Mouse (Mus musculus) ES-Bruce4 (cell line): ENCODE results near the gene BC048671. TPM values are rescaled to one million over a fixed set of nuclear protein-coding genes. Genes with fewer than 3 reads are reported as not detected.

Experiments
- H3K27ac ChIP-seq: 2 replicates; pipeline ENCODE4 v1.5.1; 2012; ENCODE audit warnings: low read length, inconsistent platforms; ENCODE audit not compliant: insufficient read depth
- H3K27me3 ChIP-seq: 2 replicates; pipeline ENCODE4 v1.6.1; 2012; ENCODE audit warnings: mild to moderate bottlenecking, low read length, inconsistent platforms; ENCODE audit not compliant: control insufficient read depth, poor library complexity, insufficient read depth, severe bottlenecking
- H3K36me3 ChIP-seq: 2 replicates; pipeline ENCODE4 v1.6.1; 2012; ENCODE audit warnings: inconsistent platforms, mild to moderate bottlenecking, low read length, moderate library complexity; ENCODE audit not compliant: control insufficient read depth, poor library complexity, insufficient read depth, severe bottlenecking
- H3K4me1 ChIP-seq: one replicate; pipeline ENCODE4 v1.8.1; 2011; ENCODE audit warnings: low read length; ENCODE audit not compliant: control insufficient read depth, insufficient read depth
- H3K4me3 ChIP-seq: 2 replicates; pipeline ENCODE4 v1.5.1; 2011; ENCODE audit warnings: low read depth, mild to moderate bottlenecking, low read length
- H3K9ac ChIP-seq: 2 replicates; pipeline ENCODE4 v1.6.1; 2012; ENCODE audit warnings: low read depth, mild to moderate bottlenecking, inconsistent platforms; ENCODE audit not compliant: poor library complexity, severe bottlenecking
- H3K9me3 ChIP-seq: replicated peaks from 2 replicates; pipeline ENCODE4 v1.6.1; 2012; ENCODE audit warnings: mild to moderate bottlenecking, low read length, inconsistent platforms; ENCODE audit not compliant: control insufficient read depth, poor library complexity, insufficient read depth, severe bottlenecking
- CTCF ChIP-seq: IDR thresholded peaks from one replicate; pipeline ENCODE4 v1.8.1; 2011; ENCODE audit warnings: low read depth, low read length
- EP300 ChIP-seq: IDR thresholded peaks from 2 replicates; pipeline ENCODE4 v1.6.1; 2011; ENCODE audit warnings: low read depth, low read length; ENCODE audit not compliant: insufficient read depth
- POLR2A ChIP-seq: IDR thresholded peaks from one replicate; pipeline ENCODE4 v1.8.1; 2011; ENCODE audit warnings: low read length; ENCODE audit not compliant: insufficient read depth
- polyA plus RNA-seq: library from polyadenylated mRNA; stranded (reverse); fragments of >200 nt; gene quantifications from 2 replicates; pipeline ENCODE4 v1.2.4, GENCODE M21; 2011; ENCODE audit warnings: low read depth; ENCODE audit not compliant: missing spikeins, insufficient read depth, insufficient read length

Gene BC048671
- polyA plus RNA-seq, 1 experiment: not detected

GRCm38 (mm10) chr6:90342343-90342742 is 41.3 kb downstream of the BC048671 start:
- no peak overlapping the region for H3K27ac ChIP-seq
- no peak overlapping the region for H3K9ac ChIP-seq
- no peaks in the 10 kb centered on the region for H3K4me1 ChIP-seq
- no peaks in the 10 kb centered on the region for H3K27me3 ChIP-seq
- no peak overlapping the region for H3K4me3 ChIP-seq
- no peak for TF ChIP-seq CTCF
- TF ChIP-seq EP300: no peak
- TF ChIP-seq POLR2A: no peak
- H3K36me3 ChIP-seq: no peaks in the 10 kb centered on the region
- H3K9me3 ChIP-seq: no peaks in the 10 kb centered on the region

GRCm38 (mm10) chr6:90347183-90347582 is 46.2 kb downstream of the BC048671 start:
- no peaks in the 10 kb centered on the region for H3K27me3 ChIP-seq
- TF ChIP-seq CTCF (no peak), EP300 (no peak), POLR2A (no peak)
- H3K4me1 ChIP-seq: no peaks in the 10 kb centered on the region
- H3K4me3 ChIP-seq: no peak overlapping the region
- H3K9ac ChIP-seq: no peak overlapping the region
- H3K27ac ChIP-seq: no peak overlapping the region
- no peaks in the 10 kb centered on the region for H3K36me3 ChIP-seq
- H3K9me3 ChIP-seq: no peaks in the 10 kb centered on the region

GRCm38 (mm10) chr6:90348500-90348899 is 47.5 kb downstream of the BC048671 start:
- H3K4me3 ChIP-seq: no peak overlapping the region
- H3K27me3 ChIP-seq: no peaks in the 10 kb centered on the region
- no peak overlapping the region for H3K9ac ChIP-seq
- no peak for TF ChIP-seq CTCF
- TF ChIP-seq EP300: no peak
- TF ChIP-seq POLR2A: no peak
- no peaks in the 10 kb centered on the region for H3K4me1 ChIP-seq
- H3K9me3 ChIP-seq: no peaks in the 10 kb centered on the region
- no peak overlapping the region for H3K27ac ChIP-seq
- no peaks in the 10 kb centered on the region for H3K36me3 ChIP-seq

- H3K27ac ChIP-seq: no peak overlapping the region
- TF ChIP-seq CTCF (no peak), EP300 (no peak), POLR2A (no peak)
- no peaks in the 10 kb centered on the region for H3K4me1 ChIP-seq
Measured at GRCm38 (mm10) chr6:90350011-90350410, 49.0 kb downstream of the BC048671 start.

More at GRCm38 (mm10) chr6:90350011-90350410, 49.0 kb downstream of the BC048671 start:
- Histone ChIP-seq H3K4me3 (no peak overlapping the region), H3K9ac (no peak overlapping the region), H3K27me3 (no peaks in the 10 kb centered on the region), H3K9me3 (no peaks in the 10 kb centered on the region), H3K36me3 (no peaks in the 10 kb centered on the region)

Other genes starting within 250 kb of the BC048671 start
- not detected in 2 replicates for gene Vmn1r49, start 222.7 kb upstream of the BC048671 start, polyA plus RNA-seq
- not detected in 2 replicates for gene Vmn1r50, start 199.8 kb upstream of the BC048671 start, polyA plus RNA-seq
- gene Vmn1r51, start 178.6 kb upstream of the BC048671 start, polyA plus RNA-seq: not detected in 2 replicates
- gene Vmn1r52, start 126.4 kb upstream of the BC048671 start, polyA plus RNA-seq: not detected in 2 replicates
- not detected in 2 replicates for gene V1ra8, start 98.4 kb upstream of the BC048671 start, polyA plus RNA-seq
- gene Vmn1r53, start 76.8 kb upstream of the BC048671 start, polyA plus RNA-seq: 0.72 and 0.79 TPM in 2 replicates
- not detected in 2 replicates for gene Vmn1r54, start 54.9 kb upstream of the BC048671 start, polyA plus RNA-seq
- gene Chst13, start 24.0 kb downstream of the BC048671 start, polyA plus RNA-seq: not detected in 2 replicates
- not detected in 2 replicates for gene Uroc1, start 32.1 kb downstream of the BC048671 start, polyA plus RNA-seq
- 11.7 and 13.3 TPM in 2 replicates for gene Zxdc, start 68.3 kb downstream of the BC048671 start, polyA plus RNA-seq
- gene Cfap100, start 127.6 kb downstream of the BC048671 start, polyA plus RNA-seq: 2.1 TPM in 1 of 2 replicates, not detected in the other
- gene Klf15, start 161.4 kb downstream of the BC048671 start, polyA plus RNA-seq: 4.8 and 7.4 TPM in 2 replicates
- gene Aldh1l1, start 185.2 kb downstream of the BC048671 start, polyA plus RNA-seq: 5.0 and 5.8 TPM in 2 replicates